Mouse (Mus musculus) small intestine, adult 2 months (tissue): ENCODE data around the gene Efhb. TPM values are rescaled to one million over a fixed set of nuclear protein-coding genes. Genes with fewer than 3 reads are reported as not detected.

ENCODE experiments used
- H3K27ac ChIP-seq: fragments of 200-500 bp; 2 replicates; pipeline ENCODE4 v1.5.1; 2012; ENCODE audit warnings: low read depth, low read length, control low read depth, inconsistent platforms; ENCODE audit not compliant: insufficient read depth
- H3K27me3 ChIP-seq: fragments of 200-500 bp; 2 replicates; pipeline ENCODE4 v1.6.1; 2012; ENCODE audit warnings: mild to moderate bottlenecking, moderate library complexity, low read length, inconsistent platforms; ENCODE audit not compliant: control insufficient read depth, insufficient read depth
- H3K36me3 ChIP-seq: fragments of 200-500 bp; 2 replicates; pipeline ENCODE4 v1.6.1; 2012; ENCODE audit warnings: mild to moderate bottlenecking, low read length, control low read depth, inconsistent platforms; ENCODE audit not compliant: control insufficient read depth, insufficient read depth
- H3K4me1 ChIP-seq: fragments of 200-500 bp; 2 replicates; pipeline ENCODE4 v1.6.1; 2012; ENCODE audit warnings: low read length, inconsistent platforms, mixed read lengths; ENCODE audit not compliant: control insufficient read depth, insufficient read depth, insufficient read length
- H3K4me3 ChIP-seq: fragments of 200-500 bp; 2 replicates; pipeline ENCODE4 v1.5.1; 2012; ENCODE audit warnings: low read depth, mild to moderate bottlenecking, control low read depth, inconsistent platforms, low read length, moderate library complexity
- CTCF ChIP-seq: fragments of 200-500 bp; IDR thresholded peaks from 2 replicates; pipeline ENCODE4 v1.5.1; 2012; ENCODE audit warnings: low read depth, mild to moderate bottlenecking, control low read depth, inconsistent platforms, low read length, moderate library complexity, mixed read lengths; ENCODE audit not compliant: insufficient replicate concordance, insufficient read length; ENCODE audit errors: extremely low read depth
- POLR2A ChIP-seq: fragments of 200-500 bp; IDR thresholded peaks from 2 replicates; pipeline ENCODE4 v1.6.1; 2012; ENCODE audit warnings: low read depth, mild to moderate bottlenecking, control low read depth, inconsistent platforms, low read length, moderate library complexity
- WGBS: fragments of 180-500 bp; shearing (Covaris S2); methylation state at CpG from one replicate; pipeline ENCODE4 v1.1.7; 2018; 5-methylcytosine and 5-hydroxymethylcytosine counted together
- polyA plus RNA-seq: library from polyadenylated mRNA; depleted of rRNA; stranded (reverse); fragments of >200 nt; gene quantifications from 2 replicates; pipeline ENCODE4 v1.2.3, GENCODE M21; 2012; rRNA removed

The Efhb gene
- 0.03 and 0.08 TPM in 2 replicates for polyA plus RNA-seq

DNA sequence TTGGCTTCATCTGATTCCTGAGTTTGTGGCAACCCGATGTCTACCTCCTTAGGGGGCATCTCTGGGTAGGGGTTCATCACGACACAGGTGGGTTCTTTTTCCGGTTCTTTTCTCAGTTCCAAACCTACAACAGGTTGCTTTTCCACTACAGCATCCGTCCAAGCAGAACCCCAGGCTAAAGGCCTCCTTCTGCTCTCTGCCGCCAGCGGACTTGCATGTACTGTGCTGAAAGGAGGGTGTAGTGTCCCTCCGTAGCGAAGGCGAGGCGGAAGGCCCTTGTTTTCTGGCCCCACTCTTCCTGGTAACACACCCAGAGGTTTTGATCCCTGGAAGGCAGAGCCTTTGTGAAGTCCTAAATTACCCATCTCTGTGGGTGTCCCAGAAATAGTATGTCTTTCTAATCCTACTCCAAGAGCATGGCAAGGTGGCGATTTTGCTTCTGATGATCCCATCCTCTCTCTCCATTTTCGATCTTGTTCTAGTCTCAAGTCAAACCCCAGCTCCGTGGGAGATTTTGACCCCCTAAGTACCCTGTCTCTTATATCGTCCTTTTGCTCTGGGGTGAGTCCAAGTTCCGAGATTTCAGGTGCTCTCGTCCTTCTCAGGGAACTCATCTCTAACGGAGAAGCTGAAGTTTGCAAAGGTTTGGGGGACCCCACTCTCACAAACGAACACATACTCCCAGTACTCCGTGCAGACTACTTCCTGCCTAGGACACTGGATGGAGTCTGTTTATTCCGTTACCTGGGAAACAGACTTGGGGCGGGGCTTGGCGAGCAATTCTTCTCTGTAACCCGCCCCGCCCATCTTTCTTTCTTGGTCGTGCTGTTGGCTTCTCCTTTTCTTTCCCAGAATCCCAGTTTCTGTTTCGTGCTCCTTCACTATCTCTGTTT is at the start of gene Efhb:
TSS of gene Efhb (minus strand) at position 719 of the 893 bp plus-strand sequence.
- no peaks in the 10 kb centered on the region for H3K27me3 ChIP-seq
- peak within 1 kb of the TSS; percentile 59 for H3K4me3 ChIP-seq
- H3K36me3 ChIP-seq: no peaks in the 10 kb centered on the region
- TF ChIP-seq CTCF: no peak
- TF ChIP-seq POLR2A: no peak
- H3K4me1 ChIP-seq: no peaks in the 10 kb centered on the region
- peak within 1 kb of the TSS; percentile 29; the same call in 1 of the 2 replicates for H3K27ac ChIP-seq
- 24% methylated on average over 26 of the region's 26 CpGs for WGBS

DNA sequence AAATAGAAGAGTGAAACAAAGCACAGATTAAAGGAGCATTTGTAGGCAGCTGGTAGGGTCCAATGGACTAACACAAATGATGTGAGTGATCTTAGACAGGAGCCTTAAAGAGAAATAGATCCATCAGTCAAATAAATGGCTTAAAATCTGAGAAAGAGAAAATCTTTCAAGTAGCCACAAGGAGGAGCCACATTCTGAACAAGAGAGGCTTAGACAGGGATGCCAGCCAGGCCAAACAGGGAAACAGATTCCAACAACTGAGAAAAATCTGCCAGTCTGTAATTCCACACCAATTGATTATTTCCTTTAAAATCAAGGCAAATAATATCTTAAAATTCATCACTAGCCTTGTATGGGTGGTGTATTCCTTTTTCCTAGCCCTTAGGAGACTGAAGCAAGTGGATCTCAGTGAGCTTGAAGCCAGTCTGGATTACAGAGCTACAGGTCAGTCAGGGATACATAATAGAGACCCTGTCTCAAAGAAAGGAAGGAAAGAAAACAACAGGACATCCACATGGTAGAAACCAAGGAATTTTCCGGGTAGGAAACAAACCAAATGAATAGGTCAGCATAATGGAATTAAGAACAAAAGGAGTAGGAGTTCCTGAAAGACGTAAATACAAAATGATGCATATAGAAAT is 49.3 kb upstream of the Efhb start:
- H3K4me3 ChIP-seq: no peak overlapping the region
- peaks cover 3% of the 10 kb centered on the region; the same call in 1 of the 2 replicates for H3K36me3 ChIP-seq
- no peaks in the 10 kb centered on the region for H3K27me3 ChIP-seq
- TF ChIP-seq POLR2A (no peak), CTCF (no peak)
- no peak overlapping the region for H3K27ac ChIP-seq
- no peaks in the 10 kb centered on the region for H3K4me1 ChIP-seq
- WGBS: 89% methylated on average over 2 of the region's 2 CpGs

DNA sequence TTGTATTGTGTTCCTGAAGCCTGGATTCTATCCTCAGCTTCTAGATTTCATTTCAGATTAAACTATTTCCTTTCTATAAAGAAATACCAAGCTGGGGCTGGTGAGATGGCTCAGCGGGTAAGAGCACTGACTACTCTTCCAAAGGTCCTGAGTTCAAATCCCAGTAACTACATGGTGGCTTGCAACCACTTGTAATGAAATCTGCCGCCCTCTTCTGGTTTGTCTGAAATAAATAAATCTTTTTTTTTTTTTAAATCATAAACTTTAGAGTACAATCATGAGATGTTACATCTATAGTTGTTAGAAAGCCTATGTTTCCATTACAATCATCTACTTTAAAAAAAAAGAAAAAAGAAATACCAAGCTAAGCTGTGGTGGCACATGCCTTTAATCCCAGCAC is 39.8 kb upstream of the Efhb start:
- no peaks in the 10 kb centered on the region for H3K4me1 ChIP-seq
- no peak overlapping the region for H3K27ac ChIP-seq
- TF ChIP-seq POLR2A: no peak
- TF ChIP-seq CTCF: no peak
- H3K36me3 ChIP-seq: peaks cover 39% of the 10 kb centered on the region
- 94% methylated on average over 2 of the region's 2 CpGs for WGBS
- H3K4me3 ChIP-seq: no peak overlapping the region
- H3K27me3 ChIP-seq: no peaks in the 10 kb centered on the region

DNA sequence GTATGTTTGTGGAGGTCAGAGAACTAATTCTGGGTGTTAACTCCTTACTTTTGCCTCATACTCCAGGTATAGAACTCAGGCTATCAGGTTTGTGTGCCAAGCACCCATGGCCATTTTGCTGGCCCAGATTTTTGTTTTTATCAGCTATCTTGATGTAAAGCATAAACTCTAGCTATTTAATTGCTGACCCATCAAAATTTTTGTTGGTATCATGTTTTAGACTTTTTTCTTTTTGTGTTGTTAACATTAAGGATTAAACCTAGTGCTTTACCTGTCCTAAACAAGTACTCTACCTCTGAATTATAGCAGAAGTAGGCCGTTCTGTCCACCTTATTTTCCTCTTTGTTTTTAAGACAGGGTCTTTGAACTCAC is 25.9 kb upstream of the Efhb start:
- Histone ChIP-seq H3K27me3 (no peaks in the 10 kb centered on the region), H3K36me3 (peaks cover 26% of the 10 kb centered on the region), H3K4me3 (no peak overlapping the region), H3K27ac (no peak overlapping the region), H3K4me1 (0 out of 2 replicates have a peak, but pooled peaks cover 1% of the 10 kb centered on the region)
- no peak for TF ChIP-seq POLR2A
- TF ChIP-seq CTCF: no peak
- 90% methylated on average over 1 of the region's 1 CpGs for WGBS

DNA sequence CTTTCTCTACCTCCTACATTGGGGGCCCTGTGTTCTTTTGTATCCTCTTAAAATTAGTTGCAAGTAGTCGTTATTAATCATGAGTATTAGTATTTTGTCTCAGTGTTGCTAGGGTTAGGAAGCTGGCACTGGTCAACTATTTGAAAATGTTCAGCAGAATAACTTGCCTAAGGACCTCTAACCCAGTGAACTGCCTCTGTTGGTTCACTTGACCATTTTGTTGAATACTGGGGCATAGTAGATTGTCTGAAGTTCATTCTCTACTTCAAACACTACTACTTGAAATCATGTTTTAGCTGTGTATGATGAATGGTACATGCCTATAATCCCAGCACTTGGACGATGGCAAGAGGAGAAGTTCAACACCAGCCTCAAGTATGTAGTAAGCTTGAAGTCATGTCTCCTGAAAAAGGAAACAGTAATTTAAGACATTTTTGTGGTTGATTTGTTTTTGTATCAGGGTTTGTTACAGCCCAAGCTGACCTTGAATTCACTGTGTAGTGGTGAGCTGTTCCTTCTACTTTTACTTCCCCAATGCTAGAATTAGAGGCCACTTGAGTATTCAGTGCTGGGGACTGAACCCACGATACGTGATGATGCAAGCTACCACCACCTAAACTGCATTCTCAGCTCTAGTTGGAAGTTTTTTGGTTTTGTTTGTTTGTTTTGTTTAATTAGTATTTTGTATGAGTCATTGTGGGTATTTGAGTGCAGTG is 25.3 kb upstream of the Efhb start:
- TF ChIP-seq CTCF (no peak), POLR2A (no peak)
- Histone ChIP-seq H3K4me3 (no peak overlapping the region), H3K4me1 (0 out of 2 replicates have a peak, but pooled peaks cover 1% of the 10 kb centered on the region), H3K27ac (no peak overlapping the region), H3K27me3 (no peaks in the 10 kb centered on the region), H3K36me3 (peaks cover 24% of the 10 kb centered on the region)
- 78% methylated on average over 4 of the region's 4 CpGs for WGBS

DNA sequence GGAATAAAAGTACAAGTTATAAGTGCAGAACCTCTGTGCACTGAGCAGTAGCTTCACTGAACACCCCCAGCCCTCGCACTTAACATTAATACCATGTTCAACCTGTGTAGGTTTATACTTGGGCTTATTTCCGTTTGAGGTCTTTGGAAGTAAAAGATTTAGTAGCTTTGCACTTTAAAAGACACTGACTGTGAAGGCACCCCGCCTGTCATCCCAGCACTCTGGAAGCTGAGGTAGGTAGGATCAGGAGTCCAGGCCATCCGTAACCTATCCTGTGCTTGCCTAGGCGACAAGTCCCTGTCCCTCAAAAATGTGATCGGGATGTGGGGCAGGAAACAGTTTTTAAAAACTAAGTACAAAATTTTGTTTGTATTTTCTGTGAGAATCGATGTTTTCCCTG is 17.3 kb upstream of the Efhb start:
- H3K36me3 ChIP-seq: peaks cover 8% of the 10 kb centered on the region
- 26% methylated on average over 7 of the region's 7 CpGs for WGBS
- TF ChIP-seq POLR2A: no peak
- TF ChIP-seq CTCF: no peak
- no peak overlapping the region for H3K4me3 ChIP-seq
- H3K27ac ChIP-seq: no peak overlapping the region
- H3K27me3 ChIP-seq: no peaks in the 10 kb centered on the region
- H3K4me1 ChIP-seq: peaks cover 5% of the 10 kb centered on the region; the same call in 1 of the 2 replicates
